Mouse (Mus musculus) heart, postnatal 4 days (tissue): ENCODE data around the gene Commd1. TPM values are rescaled to one million over a fixed set of nuclear protein-coding genes. Genes with fewer than 3 reads are reported as not detected.

Experiments
- DNase-seq: peaks from one replicate; pipeline ENCODE4 v3.0.0; 2021
- total RNA-seq, 2 experiments: library from RNA; stranded (reverse); gene quantifications; 2 replicates each; pipeline ENCODE4 v1.2.3; 2021

Gene Commd1
- total RNA-seq, 2 experiments from 2014 or later = 161 to 186 TPM

- no peak for DNase-seq
Observed at GRCm38 (mm10) chr11:22989786-22990185, 7.6 kb upstream of the Commd1 start.

GRCm38 (mm10) chr11:22987357-22987756 is 5.2 kb upstream of the Commd1 start:
- DNase-seq = peak; percentile 44

- DNase-seq = no peak
Observed at GRCm38 (mm10) chr11:22985510-22985909, 3.3 kb upstream of the Commd1 start.

- DNase-seq = no peak
Observed at GRCm38 (mm10) chr11:22982846-22983245, 664 bp upstream of the Commd1 start.

- DNase-seq = no peak
Observed at GRCm38 (mm10) chr11:22981543-22981950, 635 bp downstream of the Commd1 start.

GRCm38 (mm10) chr11:22981041-22981440 is 1.1 kb downstream of the Commd1 start:
- DNase-seq = no peak

- no peak for DNase-seq
Observed at GRCm38 (mm10) chr11:22979221-22979620, 3.0 kb downstream of the Commd1 start.

GRCm38 (mm10) chr11:22978711-22979110 is 3.5 kb downstream of the Commd1 start:
- DNase-seq = no peak

GRCm38 (mm10) chr11:22978215-22978614 is 4.0 kb downstream of the Commd1 start:
- no peak for DNase-seq

- DNase-seq = no peak
Observed at GRCm38 (mm10) chr11:22973599-22973998, 8.6 kb downstream of the Commd1 start.

GRCm38 (mm10) chr11:22972746-22973526 is 9.2 kb downstream of the Commd1 start:
- peak; percentile 76 for DNase-seq

- peak; percentile 55 for DNase-seq
Observed at GRCm38 (mm10) chr11:22971835-22972709, 10.1 kb downstream of the Commd1 start, which contains the start of gene Zrsr1. TSS of gene Zrsr1 (plus strand) at chr11:22972005.

- DNase-seq = no peak
Observed at GRCm38 (mm10) chr11:22970546-22970945, 11.6 kb downstream of the Commd1 start.

GRCm38 (mm10) chr11:22969486-22969885 is 12.7 kb downstream of the Commd1 start:
- DNase-seq = no peak

- no peak for DNase-seq
Observed at GRCm38 (mm10) chr11:22965503-22965902, 16.7 kb downstream of the Commd1 start.

- no peak for DNase-seq
Observed at GRCm38 (mm10) chr11:22964401-22964800, 17.8 kb downstream of the Commd1 start.

GRCm38 (mm10) chr11:22962101-22962500 is 20.1 kb downstream of the Commd1 start:
- DNase-seq = no peak

- DNase-seq = no peak
Observed at GRCm38 (mm10) chr11:22957791-22958374, 24.3 kb downstream of the Commd1 start.

GRCm38 (mm10) chr11:22956830-22957229 is 25.4 kb downstream of the Commd1 start:
- DNase-seq = peak; percentile 74

GRCm38 (mm10) chr11:22956346-22956745 is 25.8 kb downstream of the Commd1 start:
- DNase-seq = no peak

GRCm38 (mm10) chr11:22952668-22953067 is 29.5 kb downstream of the Commd1 start:
- no peak for DNase-seq

GRCm38 (mm10) chr11:22950131-22950530 is 32.1 kb downstream of the Commd1 start:
- DNase-seq = no peak

- no peak for DNase-seq
Observed at GRCm38 (mm10) chr11:22949101-22949500, 33.1 kb downstream of the Commd1 start.
